Mouse (Mus musculus) testis, adult 2 months (tissue): ENCODE results near the gene Shroom3.

Source experiments
- CTCF ChIP-seq: fragments of 200-500 bp; IDR thresholded peaks from 2 replicates; pipeline ENCODE4 v1.5.1; 2012; ENCODE audit warnings: low read depth, mild to moderate bottlenecking, inconsistent platforms, low read length, moderate library complexity; ENCODE audit not compliant: control insufficient read depth, insufficient read depth, insufficient replicate concordance
- POLR2A ChIP-seq: fragments of 200-500 bp; IDR thresholded peaks from 2 replicates; pipeline ENCODE4 v1.6.1; 2012; ENCODE audit warnings: low read depth, mild to moderate bottlenecking, inconsistent platforms, low read length, moderate library complexity; ENCODE audit not compliant: control insufficient read depth

- TF ChIP-seq CTCF (no peak), POLR2A (no peak)
Observed at GRCm38 (mm10) chr5:92701750-92702149, 18.5 kb downstream of the Shroom3 start.
